Mouse (Mus musculus): ENCODE results near the gene Szrd1.

Szrd1 gene

DNA sequence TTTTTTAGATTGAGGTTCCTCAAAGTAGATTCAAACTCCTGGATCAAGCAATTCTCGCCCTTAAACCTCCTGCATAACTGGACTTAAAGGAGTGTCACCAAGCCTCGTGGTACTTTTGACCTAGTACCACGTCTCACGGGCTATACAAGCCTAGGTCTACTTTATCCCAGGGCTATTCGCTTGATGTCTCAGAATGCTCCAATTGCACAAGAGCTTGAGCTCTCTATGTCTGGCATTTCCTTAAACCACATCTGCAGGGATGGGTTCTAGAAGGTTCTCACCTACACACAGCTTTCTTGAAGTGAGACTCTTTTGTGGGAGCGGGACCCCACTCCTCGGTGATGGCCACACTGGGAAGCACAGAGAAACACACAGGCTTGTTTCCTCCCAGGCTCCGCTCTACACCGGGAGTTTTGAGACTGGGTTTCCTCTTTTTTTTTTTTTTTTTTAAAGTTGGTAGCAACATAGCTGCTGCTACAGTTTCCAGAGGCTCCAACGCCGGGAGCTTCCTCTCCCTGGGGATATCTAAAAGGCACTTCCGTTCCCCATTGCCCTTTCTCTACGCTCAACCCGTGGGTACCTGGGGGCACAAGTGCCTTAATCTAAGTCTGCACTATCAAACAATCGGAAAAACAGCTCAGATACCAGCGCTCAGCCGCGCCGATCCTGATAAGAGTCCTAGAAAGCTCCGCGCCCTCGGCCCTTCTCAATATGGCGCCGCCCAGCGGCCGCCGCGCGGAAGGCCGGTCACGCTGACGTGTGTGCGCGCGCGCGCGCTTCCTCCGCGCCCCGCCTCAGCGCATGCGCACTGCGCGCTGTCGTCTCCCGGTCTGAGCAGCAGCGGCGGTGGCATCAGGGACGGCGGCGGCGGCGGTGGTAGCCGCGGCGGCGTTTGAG, 7.8 kb upstream of the Szrd1 start, which contains the start of gene Fbxo42:
TSS of gene Fbxo42 (plus strand) at position 802 of the 897 bp plus-strand sequence.
- WGBS, result 6% methylated on average over 58 of the region's 58 CpGs

DNA sequence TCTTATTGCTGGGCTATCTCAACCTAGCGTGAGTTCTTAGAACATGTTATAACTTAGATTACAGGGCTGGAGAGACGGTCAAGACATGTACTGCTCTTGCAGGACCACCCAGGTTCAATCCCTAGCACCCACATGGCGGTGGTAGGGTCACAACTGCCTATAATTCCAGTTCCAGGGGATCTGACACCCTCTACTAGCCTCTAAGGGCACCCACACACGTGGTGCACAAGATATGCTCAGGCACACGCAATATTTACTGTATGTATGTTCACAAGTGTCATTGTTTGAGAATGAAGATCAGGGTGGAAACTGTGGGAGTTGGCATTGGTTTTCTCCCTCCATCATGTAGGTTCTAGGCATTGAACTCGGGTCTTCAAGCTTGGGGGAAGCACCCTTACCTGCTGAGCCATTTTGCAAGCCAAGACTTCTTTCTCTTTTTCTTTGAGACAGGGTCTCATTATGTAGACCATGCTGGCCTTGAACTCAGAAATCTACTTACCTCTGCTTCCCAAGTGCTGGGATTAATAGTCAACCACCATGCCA, 7.0 kb upstream of the Szrd1 start:
- WGBS, result 96% methylated on average over 6 of the region's 6 CpGs

DNA sequence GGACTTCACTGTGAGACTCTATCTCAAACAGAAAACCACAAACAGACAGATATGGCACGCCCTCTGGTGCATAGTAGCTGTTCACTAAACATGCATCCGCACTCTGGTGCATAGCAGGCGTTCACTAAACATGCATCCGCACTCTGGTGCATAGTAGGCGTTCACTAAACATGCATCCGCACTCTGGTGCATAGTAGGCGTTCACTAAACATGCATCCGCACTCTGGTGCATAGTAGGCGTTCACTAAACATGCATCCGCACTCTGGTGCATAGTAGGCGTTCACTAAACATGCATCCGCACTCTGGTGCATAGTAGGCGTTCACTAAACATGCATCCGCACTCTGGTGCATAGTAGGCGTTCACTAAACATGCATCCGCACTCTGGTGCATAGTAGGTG, 5.5 kb upstream of the Szrd1 start:
- 93% methylated on average over 12 of the region's 16 CpGs for WGBS

DNA sequence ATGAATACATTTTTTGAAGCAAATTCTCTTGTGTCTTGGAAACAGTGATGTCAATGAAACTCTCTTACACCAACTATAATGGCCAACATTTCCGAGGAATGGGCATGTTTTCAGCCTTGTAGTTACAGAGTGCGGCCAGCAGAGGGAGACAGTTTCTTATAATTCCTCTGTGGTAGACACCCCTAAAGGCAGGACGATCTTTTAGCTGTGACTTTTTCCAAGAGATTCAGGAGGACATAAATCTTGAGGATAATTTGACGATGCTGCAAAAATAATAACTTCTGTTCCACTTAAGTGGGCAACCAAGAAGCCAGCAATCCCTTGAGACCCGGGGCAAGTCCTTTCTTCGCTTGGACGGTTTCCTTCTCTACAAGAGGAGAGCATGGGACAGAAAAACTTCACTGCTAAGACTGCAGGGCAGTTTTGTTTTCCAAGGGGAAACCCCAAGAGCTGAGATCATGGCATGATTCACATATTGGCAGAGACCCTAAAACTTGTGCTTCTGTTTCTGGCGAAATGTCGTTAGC, 2.8 kb upstream of the Szrd1 start:
- 15% methylated on average over 9 of the region's 9 CpGs for WGBS

DNA sequence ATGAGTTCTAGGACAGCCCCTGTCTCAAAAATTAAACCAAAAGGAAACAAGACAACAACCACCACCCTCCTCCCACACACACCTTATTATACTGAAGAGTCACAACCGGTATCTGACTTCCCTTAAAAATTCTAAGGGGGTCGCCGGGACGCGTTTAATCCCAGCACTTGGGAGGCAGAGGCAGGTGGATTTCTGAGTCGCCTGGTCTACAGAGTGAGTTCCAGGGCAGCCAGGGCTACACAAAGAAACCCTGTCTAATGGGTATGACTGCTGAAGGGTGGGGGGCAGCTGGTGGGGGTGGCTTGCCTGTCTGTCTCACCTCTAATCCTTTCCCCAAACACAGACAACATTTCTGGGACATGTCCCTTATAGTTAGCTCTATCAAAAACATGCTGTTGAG, 1.4 kb upstream of the Szrd1 start:
- 92% methylated on average over 6 of the region's 6 CpGs for WGBS

DNA sequence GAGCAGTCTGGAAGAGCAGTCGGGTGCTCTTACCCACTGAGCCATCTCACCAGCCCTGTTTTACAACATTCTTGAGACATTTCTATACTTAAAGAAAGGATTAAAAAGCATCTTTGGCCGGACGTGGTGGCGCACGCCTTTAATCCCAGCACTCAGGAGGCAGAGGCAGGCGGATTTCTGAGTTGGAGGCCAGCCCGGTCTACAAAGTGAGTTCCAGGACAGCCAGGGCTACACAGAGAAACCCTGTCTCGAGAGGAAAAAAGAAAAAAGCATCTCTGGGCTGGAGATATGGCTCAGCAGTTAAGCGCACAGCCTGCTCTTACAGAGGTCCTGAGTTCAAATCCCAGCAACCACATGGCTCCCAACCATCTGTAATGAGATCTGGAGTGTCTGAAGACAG, 779 bp upstream of the Szrd1 start:
- 84% methylated on average over 9 of the region's 9 CpGs for WGBS

DNA sequence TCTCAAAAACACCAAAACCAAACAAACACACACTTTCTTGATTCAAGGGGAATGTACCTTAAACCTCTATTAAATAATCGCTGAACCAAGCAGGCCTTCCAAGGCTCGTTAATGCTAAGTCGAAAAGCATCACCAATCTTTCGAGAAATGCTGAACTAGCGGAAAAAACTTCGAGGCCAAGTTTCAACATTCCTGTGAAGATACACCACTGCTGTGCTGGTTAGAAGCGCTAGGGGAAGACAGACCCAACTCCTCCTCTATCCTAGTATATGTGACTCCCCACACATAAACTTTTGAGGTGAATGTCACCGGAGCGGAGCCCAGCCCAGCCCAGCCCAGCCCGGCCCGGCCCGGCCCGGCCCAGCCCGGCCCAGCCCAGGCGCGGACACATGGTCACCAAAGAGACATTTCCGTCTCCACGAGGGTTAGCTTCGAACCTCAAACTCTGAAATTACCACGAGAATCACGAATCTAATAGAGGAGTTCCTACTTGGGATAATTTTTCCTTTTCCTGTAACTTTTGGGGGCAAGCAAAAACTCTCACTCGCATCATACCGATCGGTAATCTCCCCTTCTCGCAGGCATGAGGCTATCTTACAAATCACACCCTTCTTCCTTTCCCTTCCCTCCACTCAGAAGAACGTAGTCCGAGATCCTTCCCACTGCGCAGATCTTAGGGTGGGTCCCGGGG, 1.0 kb downstream of the Szrd1 start:
- 3% methylated on average over 29 of the region's 29 CpGs for WGBS

DNA sequence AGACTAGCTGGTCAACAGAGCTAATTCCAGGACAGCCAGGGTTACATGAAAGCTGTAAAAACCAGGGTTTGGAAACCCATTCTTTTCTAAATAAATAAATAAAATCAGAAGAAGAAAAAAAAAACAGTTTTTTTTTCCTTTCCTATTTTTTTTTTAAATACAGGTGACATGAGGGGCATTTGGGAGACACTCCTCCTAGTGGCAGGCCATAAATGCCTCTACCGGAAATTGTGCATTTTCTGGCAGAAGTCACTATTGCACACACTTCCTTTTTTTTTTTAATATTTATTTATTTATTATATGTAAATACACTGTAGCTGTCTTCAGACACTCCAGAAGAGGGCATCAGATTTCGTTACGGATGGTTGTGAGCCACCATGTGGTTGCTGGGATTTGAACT, 1.8 kb downstream of the Szrd1 start:
- 42% methylated on average over 3 of the region's 3 CpGs for WGBS

DNA sequence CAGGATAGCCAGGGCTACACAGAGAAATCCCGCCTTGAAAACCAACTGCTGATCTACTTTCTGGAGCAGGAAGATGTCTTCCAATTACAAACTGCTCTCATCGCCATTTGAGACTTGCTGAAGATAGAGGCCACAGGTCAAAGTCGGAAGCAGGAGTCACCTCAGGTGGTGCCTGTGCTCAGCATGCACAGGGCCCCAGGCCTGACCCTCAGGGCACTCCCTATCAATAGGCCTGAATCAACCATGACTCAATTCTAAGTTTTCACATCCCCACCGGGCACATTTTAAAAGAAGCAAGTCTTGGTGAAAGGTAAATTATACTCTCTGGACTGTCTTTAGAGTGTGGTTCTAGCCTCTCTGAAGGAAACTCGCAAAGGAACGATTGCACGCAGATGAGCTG, 3.4 kb downstream of the Szrd1 start:
- 86% methylated on average over 7 of the region's 7 CpGs for WGBS

DNA sequence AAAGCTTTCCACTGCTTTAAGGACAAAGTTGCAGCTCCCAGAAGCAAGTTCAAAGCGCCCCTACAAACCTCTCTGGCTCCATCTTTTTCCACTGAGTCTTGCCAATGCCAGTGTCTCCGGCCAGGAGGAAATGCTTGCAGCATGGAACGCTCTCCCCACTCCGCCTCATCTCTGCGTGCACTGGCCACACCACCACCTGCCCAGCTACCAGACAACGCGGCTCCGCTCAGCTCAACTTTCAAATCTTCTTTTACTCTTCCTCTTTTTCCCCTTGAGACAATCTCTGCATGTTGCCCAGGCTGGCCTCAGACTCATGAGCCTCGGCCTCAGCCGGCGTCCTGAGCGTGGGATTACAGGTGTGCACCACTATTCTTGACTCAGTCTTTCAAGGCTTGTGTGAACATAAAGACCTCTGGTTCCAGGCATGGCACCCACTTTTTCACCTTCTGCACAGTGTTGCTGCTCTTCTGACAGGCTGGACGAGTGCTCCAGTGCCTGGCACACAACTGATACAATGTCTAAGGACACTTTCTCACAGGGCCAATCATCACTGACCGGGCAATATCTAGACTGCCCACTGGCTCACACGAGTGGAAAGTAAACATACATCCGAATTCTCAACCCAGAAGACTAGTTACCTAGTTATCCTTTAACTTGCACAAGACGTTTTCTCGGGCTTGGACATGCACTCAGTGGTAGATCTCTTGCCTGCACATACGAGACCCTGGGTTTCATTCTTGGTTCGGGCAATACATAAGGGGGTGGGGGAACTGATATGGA, 4.6 kb downstream of the Szrd1 start:
- 53% methylated on average over 20 of the region's 20 CpGs for WGBS

DNA sequence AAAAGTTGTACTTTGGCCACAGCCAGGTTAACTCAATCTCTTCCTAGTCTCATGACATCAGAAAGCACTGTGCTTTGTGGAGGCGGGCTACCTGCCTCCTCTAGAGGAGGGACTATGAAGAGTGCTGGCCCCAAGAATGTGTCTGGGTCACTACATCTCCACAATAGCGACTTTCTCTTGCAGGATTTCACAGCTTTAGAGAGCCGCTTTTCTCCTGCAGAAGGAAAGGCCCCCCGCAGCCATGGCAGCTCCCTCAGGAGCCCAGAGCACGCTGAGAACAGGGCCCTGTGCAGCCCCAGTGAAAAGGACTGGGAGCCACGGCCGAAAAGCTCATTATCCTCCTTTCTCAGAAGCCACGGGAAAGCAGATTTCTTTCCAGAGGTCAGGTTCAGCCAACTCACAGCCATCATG, 5.5 kb downstream of the Szrd1 start:
- WGBS, result 38% methylated on average over 8 of the region's 8 CpGs

DNA sequence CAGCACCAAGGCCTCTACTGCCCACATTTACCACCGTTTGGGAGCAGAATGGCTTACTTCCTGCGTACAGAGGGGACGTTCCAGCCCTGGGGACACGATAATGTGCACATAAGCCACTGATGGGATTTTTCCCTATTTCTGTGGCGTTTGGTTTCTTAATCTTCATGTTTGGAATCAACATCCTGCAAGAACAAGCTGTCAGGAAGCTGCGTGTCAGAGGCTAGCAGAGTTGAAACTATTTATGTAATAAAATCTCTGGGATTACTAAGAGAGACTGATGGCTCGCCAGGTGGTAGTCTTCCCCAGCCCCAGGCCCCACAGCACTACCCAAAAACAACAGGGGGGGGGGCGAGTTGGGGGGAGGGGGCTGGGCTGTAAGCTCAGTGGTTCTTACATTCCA, 6.3 kb downstream of the Szrd1 start:
- WGBS, result 52% methylated on average over 8 of the region's 8 CpGs

DNA sequence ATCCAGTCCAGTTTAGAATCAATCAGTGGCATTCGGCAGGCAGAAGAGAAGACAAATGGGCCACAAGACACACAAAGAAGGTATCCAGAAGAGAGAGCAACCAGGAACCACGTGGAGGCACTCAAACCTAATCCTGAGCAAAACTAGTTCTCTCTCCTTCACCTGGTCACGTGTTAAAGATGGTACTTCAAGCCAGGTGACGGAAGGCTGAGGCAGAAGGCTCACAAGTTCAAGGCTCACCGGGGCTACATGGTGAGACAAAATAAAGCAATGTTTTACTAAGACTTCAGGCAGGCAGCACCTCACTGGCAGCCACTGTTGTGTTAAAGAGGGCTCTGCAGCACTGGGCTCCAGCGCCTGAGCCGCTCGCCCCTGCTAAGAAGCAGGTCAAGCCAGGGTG, 7.4 kb downstream of the Szrd1 start:
- 65% methylated on average over 8 of the region's 8 CpGs for WGBS

DNA sequence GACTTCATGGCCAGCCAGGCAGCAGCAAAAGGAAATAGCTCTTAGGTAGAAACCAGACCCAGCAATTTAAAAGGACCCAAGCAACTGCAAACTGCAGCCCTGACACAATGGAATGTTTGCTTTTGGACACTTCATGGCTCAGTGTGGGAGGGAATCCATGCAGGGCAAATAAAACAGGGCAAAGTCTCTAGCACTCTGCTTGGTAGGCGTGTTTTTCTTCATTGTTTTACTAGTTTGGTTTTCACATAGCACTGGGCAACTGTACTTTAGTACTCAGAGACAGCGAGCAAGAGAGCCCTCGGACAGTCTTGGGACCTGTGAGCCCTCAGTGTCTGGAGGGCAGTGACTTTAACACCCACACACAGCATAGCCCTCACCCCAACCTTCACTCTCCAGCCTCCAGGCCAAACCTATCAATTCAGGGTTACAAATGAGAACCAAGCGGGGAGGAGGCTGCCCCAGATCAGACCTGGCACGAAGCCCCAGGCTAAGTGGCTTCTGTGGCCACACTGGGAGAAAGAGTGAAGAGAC, 8.0 kb downstream of the Szrd1 start:
- WGBS, result 53% methylated on average over 5 of the region's 5 CpGs

DNA sequence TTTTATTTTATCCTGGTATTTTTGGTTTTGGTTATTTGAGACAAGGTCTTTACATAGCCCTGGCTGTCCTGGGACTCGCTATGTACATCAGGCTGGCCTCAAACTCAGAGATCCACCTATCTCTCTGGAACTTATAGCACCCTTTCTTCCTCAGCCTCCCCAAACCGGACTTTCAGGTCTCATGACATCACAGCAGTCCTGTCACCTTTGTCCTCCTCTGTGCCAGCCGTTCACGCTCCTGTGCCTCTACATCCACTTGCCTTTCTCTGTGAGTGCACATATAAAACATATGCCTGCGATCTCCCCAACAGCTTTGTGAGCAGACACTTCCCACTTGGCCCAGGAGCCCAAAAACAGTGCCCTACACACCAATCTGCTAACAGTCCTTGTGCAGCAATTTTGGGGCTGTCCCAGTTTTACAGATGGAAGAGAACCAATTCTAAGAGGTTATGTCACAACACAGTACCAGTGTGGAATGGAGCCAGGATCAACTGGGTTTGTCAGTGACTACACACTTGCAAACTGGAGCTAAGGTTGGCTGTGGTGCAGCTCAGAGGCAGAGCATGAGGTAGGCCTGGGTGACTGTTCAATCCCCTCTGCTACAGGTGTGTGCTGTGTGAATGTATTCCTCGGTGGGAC, 8.8 kb downstream of the Szrd1 start:
- WGBS, result 45% methylated on average over 6 of the region's 6 CpGs

DNA sequence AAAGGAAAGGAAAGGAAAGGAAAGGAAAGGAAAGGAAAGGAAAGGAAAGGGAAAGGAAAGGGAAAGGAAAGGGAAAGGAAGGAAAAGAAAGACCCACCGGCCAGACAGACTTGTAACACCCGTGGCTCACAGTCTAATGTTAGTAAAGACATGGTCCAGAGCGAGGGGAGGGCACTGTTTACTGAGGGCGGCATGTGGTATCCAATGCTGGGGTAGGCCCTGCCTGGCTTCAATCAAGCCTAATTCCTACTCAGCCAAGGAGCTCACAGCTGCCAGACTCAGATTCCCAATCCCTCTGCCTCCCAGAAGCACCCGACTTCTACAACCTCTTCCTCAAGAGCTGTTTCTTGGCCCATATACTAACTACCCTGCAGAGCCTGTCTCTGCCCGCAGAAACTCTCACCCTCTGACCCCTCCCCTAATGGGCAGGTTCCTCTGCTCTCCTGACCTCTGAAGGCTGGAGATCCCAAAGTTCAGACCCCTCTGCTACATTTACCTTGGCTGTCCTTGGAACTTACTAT, 10.3 kb downstream of the Szrd1 start:
- WGBS, result 69% methylated on average over 6 of the region's 6 CpGs

DNA sequence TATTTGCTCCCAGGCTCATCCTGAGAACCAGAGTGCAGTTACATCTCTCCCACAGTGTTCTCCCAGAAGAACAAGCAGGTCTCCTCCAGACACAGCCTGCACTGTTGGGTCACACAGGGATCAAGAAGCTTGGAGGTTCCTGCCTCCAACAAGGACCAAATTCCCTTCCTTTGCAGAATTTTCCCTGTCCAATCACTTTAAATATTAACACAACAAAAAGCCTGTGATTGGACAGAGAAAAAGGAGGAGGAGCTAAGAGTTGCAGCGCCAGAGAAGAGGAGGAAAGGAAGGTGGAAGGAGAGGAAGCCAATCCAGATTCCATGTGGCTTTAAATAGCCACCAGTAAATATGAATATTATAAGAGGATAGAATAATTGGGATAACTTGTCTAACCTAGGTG, 16.5 kb downstream of the Szrd1 start:
- WGBS, result 34% methylated on average over 1 of the region's 1 CpGs

DNA sequence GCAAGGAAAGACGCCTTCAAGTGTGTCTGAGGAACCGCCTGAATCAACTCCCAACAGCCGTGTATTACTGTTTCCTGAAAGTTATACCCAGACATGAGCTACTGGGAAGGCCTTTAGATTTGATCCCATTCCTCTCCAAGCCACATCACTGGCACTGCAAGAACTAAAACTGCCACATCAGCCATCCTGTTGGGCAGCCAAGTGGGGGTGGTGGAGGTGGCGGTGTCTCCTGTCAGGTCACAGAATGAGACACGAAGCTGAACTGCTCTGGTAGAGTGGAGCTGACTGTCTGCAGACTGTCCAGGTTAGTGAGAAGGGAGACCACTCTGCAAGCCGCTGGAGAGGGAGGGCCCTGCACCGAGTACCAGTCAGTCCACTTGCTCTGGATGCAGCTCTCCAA, 16.9 kb downstream of the Szrd1 start:
- 77% methylated on average over 7 of the region's 7 CpGs for WGBS

DNA sequence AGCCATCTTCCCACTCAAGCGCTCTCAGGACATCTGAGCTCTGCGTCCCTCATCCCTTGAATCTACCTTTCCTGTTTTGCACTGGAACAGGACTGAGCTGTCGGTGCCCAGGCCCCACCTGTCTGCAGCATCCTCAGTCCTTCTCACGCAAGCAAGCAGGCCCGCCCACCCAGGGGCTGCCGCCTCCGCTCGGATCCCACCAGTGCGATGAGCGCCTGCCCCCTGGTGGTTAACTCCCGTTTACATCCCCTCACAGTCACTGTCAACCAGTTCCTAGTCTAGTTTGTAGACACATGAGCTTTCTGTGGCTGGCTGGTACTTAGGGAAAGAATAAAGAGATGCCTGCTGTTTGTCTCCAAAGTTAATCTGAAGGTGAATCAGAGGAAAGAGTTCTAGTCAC, 18.9 kb downstream of the Szrd1 start:
- 20% methylated on average over 11 of the region's 11 CpGs for WGBS

DNA sequence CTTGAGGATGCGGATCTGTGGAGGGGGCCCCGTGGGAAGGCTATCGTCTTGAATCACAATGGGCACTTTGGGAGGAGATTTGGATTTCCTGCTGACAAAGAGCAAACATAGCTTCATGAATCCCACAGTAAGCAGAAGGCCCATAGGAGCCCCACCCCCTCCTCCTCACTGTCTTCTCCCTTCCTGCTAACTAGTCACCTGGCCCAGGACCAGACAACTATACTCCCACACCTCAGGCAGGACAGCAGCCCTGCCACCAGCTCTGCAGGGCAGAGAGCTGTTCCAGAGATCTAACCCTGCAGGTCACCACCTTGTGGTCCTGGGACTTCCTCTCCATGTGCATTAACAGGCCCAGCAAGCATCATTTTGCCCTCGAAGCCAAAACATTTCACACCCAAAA, 20.9 kb downstream of the Szrd1 start:
- WGBS, result 58% methylated on average over 4 of the region's 4 CpGs

DNA sequence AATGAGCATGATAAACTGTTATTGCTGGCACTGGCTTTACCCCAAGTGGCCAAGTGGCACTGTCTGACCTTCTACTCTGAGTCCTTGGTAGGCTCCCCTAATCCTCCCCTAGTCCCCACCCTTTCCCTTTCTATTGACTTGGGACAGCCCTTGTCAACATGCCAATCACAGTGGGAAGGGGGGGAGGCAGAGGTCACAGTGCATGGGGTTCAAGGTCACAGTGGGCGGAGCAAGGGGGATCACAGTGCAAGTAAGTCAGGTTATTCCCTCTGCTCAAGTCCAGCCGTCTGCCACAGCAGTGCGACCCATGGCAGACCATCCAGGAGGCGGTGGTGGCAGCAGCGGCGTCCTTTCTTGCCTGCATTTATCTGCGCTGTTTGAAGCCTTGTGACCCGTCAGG, 24.2 kb downstream of the Szrd1 start:
- WGBS, result 90% methylated on average over 8 of the region's 8 CpGs

Measured in cerebral cortex, adult 2 months (tissue).